Mouse (Mus musculus) cerebellum, adult 2 months (tissue): ENCODE results near the gene Atxn7l3b. TPM values are rescaled to one million over a fixed set of nuclear protein-coding genes. Genes with fewer than 3 reads are reported as not detected.

Experiments
- DNase-seq, 2 experiments: peaks; one replicate each; pipeline ENCODE4 v3.0.0; 2021
- H3K27ac ChIP-seq: fragments of 200-500 bp; 2 replicates; pipeline ENCODE4 v1.5.1; 2012; ENCODE audit warnings: low read length, control low read depth, inconsistent platforms; ENCODE audit not compliant: insufficient read depth
- H3K27me3 ChIP-seq: fragments of 200-500 bp; 2 replicates; pipeline ENCODE4 v1.6.1; 2012; ENCODE audit warnings: inconsistent platforms, mild to moderate bottlenecking, low read length, moderate library complexity; ENCODE audit not compliant: control insufficient read depth, insufficient read depth
- H3K4me1 ChIP-seq: fragments of 200-500 bp; 2 replicates; pipeline ENCODE4 v1.6.1; 2011; ENCODE audit warnings: low read length; ENCODE audit not compliant: control insufficient read depth, insufficient read depth
- H3K4me3 ChIP-seq: fragments of 200-500 bp; replicated peaks from 2 replicates; pipeline ENCODE3; 2011; ENCODE audit warnings: mild to moderate bottlenecking, low read depth, low read length, control low read depth; ENCODE audit not compliant: insufficient read depth
- CTCF ChIP-seq: fragments of 200-500 bp; IDR thresholded peaks from 2 replicates; pipeline ENCODE4 v1.5.1; 2011; ENCODE audit warnings: low read depth, mild to moderate bottlenecking, control low read depth, low read length, moderate library complexity, borderline replicate concordance; ENCODE audit not compliant: insufficient read depth
- POLR2A ChIP-seq: fragments of 200-500 bp; IDR thresholded peaks from 2 replicates; pipeline ENCODE4 v1.6.1; 2011; ENCODE audit warnings: low read length, control low read depth, borderline replicate concordance; ENCODE audit not compliant: insufficient read depth
- WGBS: fragments of 180-500 bp; shearing (Covaris S2); methylation state at CpG from one replicate; pipeline ENCODE4 v1.1.7; 2018; 5-methylcytosine and 5-hydroxymethylcytosine counted together
- polyA plus RNA-seq: library from polyadenylated mRNA; depleted of rRNA; stranded (reverse); fragments of >200 nt; gene quantifications from 2 replicates; pipeline ENCODE4 v1.2.3, GENCODE M21; 2012

The Atxn7l3b gene
- polyA plus RNA-seq, 1 experiment, result 78.3 TPM

DNA sequence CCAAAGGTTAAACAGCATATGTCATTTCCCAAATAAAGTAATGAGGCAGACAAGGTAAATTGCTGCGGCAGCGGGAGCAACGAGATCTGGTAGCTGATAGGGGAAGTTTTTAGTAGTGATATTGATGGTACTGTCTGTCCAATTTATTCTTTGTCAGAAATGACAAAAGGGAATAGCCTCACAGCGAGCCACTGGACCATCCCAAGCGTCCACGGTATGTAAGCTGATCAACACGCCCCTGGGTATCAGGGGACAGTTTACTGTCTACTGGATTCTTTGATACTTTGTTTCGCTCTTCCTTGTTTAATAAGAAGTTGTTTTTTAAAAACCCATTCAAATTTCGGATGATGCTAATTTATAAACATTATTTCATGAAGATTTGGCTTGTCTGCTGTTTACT, 44.7 kb downstream of the Atxn7l3b start:
- 83% methylated on average over 9 of the region's 9 CpGs for WGBS

DNA sequence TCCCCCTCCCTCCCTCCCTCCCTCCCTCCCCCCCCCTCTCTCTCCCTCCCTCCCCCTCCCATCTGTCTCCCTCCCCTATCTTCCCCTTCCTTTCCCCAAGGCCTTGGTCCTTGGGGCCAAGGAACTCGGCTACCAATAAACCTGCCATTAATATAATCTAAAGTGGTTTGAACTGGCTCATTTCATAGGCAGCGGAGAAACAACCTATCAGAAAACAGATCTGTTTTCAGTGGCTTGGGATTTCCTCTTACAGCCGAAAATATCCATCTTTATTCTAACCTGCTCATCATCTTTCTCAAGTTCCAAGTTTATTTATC, 45.2 kb downstream of the Atxn7l3b start:
- Histone ChIP-seq H3K4me3 (no peak overlapping the region), H3K27me3 (no peaks in the 10 kb centered on the region), H3K27ac (no peak overlapping the region), H3K4me1 (no peaks in the 10 kb centered on the region)
- TF ChIP-seq CTCF, result no peak
- no peak for TF ChIP-seq POLR2A
- no peak for DNase-seq
- WGBS, result 61% methylated on average over 3 of the region's 3 CpGs

More for the DNA sequence above, 44.7 kb downstream of the Atxn7l3b start:
- no peak for DNase-seq
- TF ChIP-seq CTCF (no peak), POLR2A (no peak)
- H3K27me3 ChIP-seq, result no peaks in the 10 kb centered on the region
- no peaks in the 10 kb centered on the region for H3K4me1 ChIP-seq
- H3K4me3 ChIP-seq, result no peak overlapping the region
- H3K27ac ChIP-seq, result no peak overlapping the region

DNA sequence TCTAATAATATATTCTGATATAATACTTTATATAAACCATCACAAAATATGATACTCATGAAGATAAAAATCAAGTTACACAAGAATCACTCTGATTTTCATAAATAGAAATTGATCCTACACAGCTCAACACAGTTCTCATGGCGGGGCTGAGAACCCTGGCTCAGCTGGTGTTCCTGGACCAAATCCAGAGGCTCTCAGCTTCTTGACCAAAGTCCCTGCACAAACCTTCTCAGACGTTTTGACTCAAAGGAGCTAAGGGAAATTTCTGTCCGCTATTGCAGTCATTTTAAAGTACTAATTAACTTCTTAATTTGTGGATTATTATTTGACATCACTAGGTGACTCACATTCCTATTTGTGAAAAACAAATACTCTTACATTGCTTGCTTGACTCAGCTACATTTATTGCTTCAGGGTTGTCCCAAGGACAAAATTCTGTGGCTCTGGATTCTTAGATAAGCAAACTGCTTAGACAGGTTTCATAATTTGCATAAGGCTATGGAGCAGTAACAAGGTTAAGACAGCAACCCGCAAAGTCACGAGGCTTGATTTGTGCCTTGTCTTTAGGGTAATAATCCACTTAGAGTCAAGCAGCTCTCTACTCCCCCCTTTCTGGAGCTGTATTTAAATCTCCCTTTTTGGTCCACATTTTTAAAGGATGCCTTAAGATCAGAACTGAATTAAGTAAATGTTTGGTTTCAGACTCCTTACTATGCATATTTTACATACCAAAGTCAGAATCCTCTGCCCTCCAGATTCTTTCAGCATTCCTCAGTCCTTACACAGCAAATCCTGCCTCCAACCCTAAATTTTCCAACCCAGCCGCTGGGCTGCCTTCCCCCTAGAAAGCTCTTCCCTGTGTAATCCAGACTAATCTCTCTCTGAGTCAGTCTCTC, 45.8 kb downstream of the Atxn7l3b start:
- Histone ChIP-seq H3K4me1 (no peaks in the 10 kb centered on the region), H3K27me3 (no peaks in the 10 kb centered on the region), H3K4me3 (no peak overlapping the region), H3K27ac (no peak overlapping the region)
- no peak for DNase-seq
- WGBS, result 30% methylated on average over 6 of the region's 6 CpGs
- no peak for TF ChIP-seq POLR2A
- TF ChIP-seq CTCF, result no peak

DNA sequence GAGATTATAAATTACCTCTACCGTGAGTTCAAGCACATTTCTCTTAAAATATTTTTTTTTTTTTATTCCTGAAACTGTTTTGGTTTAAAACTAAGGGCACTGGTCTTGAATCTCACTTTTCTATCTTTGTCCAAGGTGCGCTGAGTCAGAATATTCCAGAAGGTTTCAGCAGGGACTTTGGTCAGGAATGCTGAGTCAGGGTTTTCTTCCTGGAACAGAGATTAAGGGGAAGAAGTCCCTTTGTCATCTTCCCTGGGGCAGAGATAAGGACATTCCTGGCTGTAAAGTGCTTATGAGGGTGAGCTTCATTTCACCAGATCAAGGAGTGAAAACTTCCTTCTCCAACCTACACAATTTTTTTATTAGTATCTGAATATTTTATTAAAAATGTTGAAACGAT, 46.7 kb downstream of the Atxn7l3b start:
- Histone ChIP-seq H3K4me3 (no peak overlapping the region), H3K4me1 (no peaks in the 10 kb centered on the region), H3K27ac (no peak overlapping the region), H3K27me3 (no peaks in the 10 kb centered on the region)
- no peak for DNase-seq
- WGBS, result 95% methylated on average over 3 of the region's 3 CpGs
- TF ChIP-seq POLR2A (no peak), CTCF (no peak)

DNA sequence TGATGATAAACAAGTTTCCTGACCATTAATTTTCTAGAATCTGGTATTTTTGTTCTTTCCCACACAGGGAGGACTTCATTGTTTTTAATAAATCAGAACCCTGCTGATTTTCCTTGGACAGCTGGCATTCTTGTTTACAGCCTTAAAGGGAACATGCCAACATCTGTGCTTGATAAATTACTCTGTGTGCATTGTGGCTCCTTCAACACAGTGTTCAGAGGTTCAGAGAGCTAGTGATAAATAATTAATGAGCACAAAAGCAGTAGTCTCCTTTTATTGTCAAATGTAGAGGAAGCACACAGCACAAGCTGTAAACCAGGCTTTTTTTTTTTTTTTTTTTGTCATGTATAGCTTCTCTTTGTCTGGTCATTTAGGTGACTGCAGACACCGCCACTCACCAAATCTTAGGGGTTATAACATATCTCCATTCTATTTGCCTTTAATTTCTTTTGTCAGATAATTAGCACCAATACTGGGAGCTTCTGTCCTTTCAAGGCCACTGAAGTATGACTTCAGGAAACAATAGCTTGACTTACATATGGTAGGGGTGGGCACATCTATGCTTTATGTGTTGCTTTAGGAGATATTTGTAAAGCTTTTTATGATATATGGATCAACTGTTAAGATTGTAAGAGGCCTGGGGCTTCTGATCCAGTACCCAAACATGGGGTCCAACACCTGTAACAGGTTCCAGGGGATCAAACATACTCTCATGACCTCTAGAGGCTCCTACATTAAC, 52.0 kb downstream of the Atxn7l3b start:
- 50% methylated on average over 1 of the region's 1 CpGs for WGBS
- H3K27ac ChIP-seq, result no peak overlapping the region
- H3K4me1 ChIP-seq, result no peaks in the 10 kb centered on the region
- H3K4me3 ChIP-seq, result no peak overlapping the region
- DNase-seq, result no peak
- H3K27me3 ChIP-seq, result no peaks in the 10 kb centered on the region
- TF ChIP-seq CTCF (no peak), POLR2A (no peak)
